Mouse (Mus musculus) lung, postnatal 4 days (tissue): ENCODE measurements around the gene Mdc1.

ENCODE experiments used
- DNase-seq, 2 experiments: peaks; one replicate each; pipeline ENCODE4 v3.0.0; 2021

The Mdc1 gene

GRCm38 (mm10) chr17:35859371-35859770, 18.1 kb downstream of the Mdc1 start:
- no peak for DNase-seq

GRCm38 (mm10) chr17:35859835-35860234, 18.5 kb downstream of the Mdc1 start:
- no peak for DNase-seq

GRCm38 (mm10) chr17:35860831-35861197, 19.5 kb downstream of the Mdc1 start:
- DNase-seq: no peak

GRCm38 (mm10) chr17:35861198-35861857, 20.0 kb downstream of the Mdc1 start, which contains the start of gene Nrm:
Gene Nrm, plus strand, starts transcription at chr17:35861318.
- DNase-seq: peak; percentile 93 to 94

DNA sequence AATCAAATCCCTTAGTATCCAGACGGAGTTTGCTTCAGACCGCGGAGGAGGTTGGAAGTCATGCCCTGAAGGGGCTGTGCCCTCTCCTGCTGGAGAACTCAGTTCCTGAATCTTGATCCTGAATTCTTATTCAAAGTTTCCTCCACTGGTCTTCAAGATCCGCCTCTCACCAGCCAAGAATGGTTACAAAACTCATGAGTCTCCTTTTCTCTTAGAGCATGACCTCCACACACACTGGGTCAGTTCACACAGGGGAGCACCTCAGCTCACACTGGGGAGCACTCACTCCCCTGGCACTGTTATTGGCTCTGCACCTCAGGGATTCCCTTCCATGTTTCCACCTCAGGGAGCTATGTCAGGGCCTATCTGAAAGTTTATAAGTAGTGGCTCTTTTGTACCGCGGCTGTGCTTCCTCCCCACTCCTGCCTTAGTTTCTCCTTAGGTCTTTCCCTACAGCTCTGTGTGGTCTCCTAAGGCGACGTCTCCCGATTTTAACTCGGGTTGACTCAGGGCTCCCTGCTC, 23.6 kb downstream of the Mdc1 start:
- DNase-seq: peak in 1 of 2 experiments; percentile 13

DNA sequence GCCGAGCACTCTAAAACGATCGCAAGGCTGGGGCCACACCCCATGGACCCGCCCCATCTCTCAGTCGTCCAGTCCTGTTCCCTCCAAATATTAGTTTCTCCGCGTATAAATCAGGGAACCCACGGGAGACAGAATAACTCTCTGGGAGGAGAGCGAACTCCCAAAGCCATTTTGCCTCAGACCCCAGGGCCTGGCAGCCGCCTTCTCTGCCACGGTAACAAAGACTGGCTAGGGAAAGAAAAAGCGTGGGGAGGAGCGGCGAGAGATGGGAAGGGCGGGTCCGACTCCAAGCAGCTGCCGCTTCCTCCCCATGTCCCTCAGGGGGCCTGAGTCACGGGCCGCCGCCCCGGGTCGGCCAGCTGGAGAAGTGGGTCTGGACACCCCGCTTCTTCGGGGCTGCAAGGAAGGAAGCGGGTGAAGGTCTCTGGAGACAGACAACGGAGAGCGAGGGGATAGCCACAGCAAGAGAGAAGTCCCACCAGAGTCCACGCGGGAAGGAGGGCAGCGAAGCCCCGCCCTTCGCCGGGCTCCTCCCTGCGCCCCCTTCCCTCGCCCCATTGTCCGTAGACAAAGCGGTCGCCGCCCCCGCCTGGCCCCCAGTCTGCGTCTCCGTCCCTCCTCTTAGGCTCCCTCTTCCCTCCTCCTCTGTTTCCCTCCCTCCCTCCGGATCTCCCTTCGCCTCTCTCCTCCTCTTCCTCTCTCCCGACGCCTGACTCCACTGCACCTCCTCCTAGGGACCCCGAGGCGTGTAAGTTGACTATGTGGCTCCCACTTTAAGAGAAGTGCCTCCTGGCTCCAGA, 24.4 kb downstream of the Mdc1 start, which contains the start of gene Ppp1r18:
TSS of gene Ppp1r18 (plus strand) at position 113 of the 800 bp plus-strand sequence.
- peak; percentile 87 to 92 for DNase-seq

- peak; percentile 75 to 84 for DNase-seq
Measured at GRCm38 (mm10) chr17:35866281-35866831, 25.0 kb downstream of the Mdc1 start.

DNA sequence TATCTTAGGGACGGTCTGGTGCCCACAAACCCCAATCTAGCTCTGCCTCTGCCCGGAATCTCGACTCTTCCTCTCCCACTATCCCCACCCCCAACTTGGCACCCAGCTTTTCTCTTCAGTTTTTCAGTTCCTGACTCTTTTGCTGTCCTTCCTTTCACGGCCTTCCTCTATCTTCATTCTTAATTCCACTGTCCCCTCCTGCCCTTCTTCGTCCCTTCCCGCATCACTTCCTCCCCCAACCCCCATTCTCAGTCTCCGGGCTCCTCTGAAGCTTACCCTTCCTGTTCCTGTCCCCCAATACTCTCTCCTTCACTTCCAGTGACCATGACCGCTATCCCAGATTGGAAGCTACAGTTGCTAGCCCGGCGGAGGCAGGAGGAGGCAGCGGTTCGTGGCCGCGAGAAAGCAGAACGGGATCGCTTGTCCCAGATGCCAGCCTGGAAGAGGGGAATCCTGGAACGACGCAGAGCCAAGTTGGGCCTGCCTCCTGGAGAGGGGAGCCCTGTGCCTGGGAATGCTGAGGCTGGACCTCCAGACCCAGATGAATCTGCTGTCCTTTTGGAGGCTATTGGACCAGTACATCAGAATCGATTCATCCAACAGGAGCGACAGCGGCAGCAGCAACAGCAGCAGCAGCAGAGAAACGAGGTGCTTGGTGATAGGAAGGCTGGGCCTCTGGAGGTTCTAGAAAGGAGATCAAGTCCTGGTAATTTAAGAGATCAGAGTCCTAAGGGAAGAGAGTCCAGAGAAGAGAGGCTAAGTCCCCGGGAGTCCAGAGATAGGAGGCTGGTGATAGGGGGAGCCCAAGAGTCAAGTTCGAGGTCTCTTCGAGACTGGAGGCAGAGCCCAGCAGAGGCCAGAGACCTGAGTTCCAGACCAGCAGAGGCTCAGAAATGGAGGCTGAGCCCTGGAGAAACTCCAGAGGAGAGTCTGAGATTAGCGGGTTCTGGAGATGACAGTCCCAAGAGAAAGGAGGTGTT, 25.9 kb downstream of the Mdc1 start:
- peak; percentile 53 to 71 for DNase-seq

DNA sequence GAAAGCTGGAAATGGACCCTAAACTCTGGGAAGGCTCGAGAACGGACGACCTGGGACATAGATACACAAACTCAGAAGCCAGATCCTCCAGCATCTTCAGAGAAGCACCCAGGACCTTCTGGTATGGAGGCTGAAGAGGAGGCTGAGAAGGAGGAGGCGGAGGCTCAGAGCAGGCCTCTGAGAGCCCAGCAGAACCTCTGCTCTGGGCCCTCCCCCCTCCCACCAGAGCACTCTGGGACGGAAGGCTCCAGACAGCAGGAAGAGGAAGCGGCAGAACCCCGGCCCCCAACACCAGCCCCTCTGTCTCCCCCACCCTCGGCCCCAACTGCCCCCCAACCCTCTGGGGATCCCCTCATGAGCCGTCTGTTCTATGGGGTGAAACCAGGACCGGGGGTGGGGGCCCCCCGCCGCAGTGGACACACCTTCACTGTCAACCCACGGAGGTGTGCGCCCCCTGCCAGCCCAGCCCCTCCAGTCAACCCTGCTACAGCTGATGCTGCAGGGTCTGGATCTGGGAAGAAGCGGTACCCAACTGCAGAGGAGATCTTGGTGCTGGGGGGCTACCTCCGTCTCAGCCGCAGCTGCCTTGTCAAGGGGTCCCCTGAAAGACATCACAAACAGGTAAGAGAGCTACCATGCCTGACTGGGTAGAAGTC, 27.0 kb downstream of the Mdc1 start:
- peak; percentile 62 to 69 for DNase-seq

- DNase-seq: no peak
Measured at GRCm38 (mm10) chr17:35868961-35869345, 27.6 kb downstream of the Mdc1 start.

- DNase-seq: peak; percentile 57 to 66
Measured at GRCm38 (mm10) chr17:35869346-35870067, 28.2 kb downstream of the Mdc1 start.

GRCm38 (mm10) chr17:35870151-35870883, 29.0 kb downstream of the Mdc1 start:
- DNase-seq: peak; percentile 84 to 90

- DNase-seq: peak in 1 of 2 experiments; percentile 62
Measured at GRCm38 (mm10) chr17:35870884-35871696, 29.8 kb downstream of the Mdc1 start.

GRCm38 (mm10) chr17:35873774-35874519, 32.6 kb downstream of the Mdc1 start:
- DNase-seq: peak; percentile 90 to 93

DNA sequence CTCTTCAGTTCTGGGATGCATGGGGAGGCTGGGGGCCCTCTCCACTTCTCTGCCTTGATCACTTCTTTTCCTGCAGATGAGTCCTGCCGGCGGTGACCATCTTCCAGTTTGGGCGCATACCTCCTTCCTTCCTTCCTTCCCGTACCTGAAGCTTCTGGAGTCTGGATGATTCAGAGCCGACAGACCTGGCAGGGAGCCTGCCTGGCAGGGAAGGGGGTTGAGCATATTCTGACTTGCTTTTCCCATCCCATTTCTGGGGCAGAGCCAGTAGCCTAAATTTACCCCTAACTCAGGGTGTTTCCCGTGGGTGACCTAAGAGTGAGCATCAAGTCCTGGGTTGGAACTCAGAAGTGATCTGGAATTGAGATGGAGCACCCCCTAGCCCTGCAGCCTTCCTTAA, 33.4 kb downstream of the Mdc1 start:
- DNase-seq: no peak

DNA sequence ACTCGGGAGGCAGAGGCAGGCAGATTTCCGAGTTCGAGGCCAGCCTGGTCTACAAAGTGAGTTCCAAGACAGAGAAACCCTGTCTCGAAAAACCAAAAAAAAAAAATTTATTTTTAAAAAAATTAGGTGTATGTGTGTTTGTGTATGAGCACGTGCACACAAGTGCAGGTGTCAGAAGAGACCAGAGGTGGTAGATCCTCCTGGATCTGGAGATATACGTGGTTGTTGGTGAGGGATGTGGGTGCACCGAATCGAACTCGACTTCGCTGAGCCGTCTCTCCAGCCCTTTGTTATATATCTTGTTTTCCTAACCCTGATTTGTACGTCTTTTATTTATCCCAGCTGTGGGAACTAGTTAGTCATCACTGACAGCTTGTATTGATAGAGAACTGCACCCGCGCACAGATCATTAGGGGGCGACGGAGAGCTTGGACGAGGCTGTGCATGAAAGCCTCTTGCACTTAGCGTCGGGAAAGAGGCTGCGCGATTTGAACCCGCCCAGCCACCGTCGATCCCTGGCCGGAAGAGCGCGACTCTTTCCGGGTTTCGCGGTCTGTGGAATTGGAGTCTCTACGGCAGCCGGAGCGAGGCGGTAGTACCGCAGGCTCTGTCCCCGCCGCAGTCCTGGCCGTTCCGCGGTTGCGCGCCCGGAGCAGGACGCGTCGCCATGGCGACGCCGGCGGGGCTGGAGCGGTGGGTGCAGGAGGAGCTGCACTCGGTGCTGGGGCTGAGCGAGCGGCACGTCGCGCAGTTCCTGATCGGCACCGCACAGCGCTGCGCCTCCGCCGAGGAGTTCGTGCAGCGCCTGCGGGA, 38.1 kb downstream of the Mdc1 start, which contains the start of gene Dhx16:
TSS of gene Dhx16 (plus strand) at position 575 of the 813 bp plus-strand sequence.
- DNase-seq: peak; percentile 96

- no peak for DNase-seq
Measured at GRCm38 (mm10) chr17:35882924-35883323, 41.6 kb downstream of the Mdc1 start.

GRCm38 (mm10) chr17:35883777-35884176, 42.5 kb downstream of the Mdc1 start:
- no peak for DNase-seq
